Mouse (Mus musculus) 3T3-L1 (cell line): Measurements from ENCODE around the gene Fam149a.
"Not testable (repeated sequence)": the region's sequence is repeated elsewhere in the genome, so short reads cannot be mapped to it uniquely, and the experiment has no call there.

Experiments
- DNase-seq: peaks from one replicate; pipeline ENCODE4 v3.0.0-alpha.2; 2015; ENCODE audit warnings: low read depth, low spot score

The Fam149a gene

DNA sequence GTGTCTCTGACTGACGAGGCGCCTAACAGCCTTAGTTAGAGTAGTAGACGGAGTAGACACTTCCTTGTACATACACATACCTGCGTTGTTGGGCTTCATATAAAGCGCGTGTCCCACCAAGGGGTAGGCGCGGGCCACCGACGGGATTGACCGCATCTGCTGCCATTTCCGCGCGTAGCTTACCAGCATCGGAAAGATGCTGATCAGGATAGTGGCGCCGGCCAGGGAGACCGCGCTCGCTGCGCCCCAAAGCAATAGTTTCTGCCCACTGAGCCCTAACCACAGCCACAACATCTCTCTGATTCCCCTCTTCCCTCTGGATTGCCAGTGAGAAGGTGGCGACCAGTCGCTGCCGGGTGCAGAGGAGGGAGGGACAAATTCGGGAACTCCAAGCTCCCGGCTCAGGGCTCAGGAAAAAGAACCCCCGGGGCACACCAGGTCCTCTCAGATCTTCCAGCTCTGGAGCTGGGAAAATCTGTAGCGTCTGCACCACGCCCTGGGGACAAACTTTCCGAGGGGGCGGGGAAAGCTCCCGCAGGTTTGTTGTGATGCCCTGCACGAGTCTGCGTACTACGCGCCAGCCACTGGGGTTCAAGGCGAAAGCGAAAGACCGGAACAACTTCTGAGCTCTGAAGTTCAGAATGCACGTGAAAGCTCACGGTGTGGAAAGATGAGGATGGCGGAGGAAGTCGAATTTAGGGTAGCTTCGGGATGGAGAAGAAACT is 49.2 kb downstream of the Fam149a start, which contains the start of gene Cyp4v3:
TSS of gene Cyp4v3 (minus strand) at position 532 of the 725 bp plus-strand sequence.
- DNase-seq = peak; percentile 81

DNA sequence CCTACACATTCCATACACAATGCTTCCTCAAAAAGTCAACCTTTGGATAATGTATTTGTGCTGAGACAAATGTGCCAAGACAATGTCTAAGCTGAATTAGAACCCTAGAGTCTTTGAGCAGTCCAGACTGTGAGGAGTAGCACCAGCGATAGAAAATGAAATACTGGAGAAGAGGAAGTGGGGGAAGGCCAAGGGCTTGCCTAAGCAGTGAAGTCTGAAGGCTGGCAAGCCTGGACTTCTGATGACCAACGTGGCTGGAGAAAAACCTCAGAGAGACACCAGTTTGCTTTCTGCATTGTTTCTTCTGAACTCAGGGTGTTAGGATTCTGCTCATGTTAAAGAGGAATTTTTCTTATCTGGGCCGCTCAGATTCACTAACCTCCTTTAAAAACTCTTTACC is 51.2 kb downstream of the Fam149a start:
- no peak for DNase-seq

DNA sequence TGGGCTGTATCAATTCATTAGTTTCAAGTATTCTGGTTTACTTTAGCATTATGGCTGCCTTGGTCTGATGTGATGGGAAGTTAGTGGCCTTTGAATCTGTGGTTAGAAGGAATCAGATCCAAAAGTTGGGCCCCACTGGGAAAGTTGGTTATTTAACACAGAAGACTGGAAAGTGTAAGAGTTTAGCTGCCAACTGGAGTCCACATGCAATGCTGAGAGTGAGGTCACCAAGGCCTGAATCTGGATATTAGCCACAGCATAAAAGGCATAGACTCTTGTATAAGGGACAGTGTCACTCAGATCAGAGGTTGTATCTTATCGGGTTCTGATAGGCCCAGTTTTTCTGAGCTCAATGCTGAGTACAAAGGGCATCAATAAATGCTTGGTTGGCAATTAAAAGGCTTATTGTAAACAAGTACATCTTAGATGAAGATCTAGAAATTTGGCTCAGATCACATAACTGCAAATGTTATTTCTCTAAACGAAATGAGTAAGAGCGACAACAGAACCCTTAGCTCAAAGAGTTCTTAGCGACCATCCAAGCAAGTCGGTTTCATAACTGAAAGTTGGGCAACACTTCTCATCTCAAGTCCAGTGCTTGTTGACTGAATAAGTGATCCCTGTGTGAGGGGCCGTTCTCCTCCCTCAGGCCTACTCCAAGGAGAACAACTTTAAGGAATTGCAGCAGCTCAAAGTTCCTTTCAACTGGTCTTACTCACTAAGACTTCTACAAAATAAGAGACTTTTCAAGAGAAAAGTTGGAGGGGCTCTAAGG is 52.7 kb downstream of the Fam149a start:
- no peak for DNase-seq

DNA sequence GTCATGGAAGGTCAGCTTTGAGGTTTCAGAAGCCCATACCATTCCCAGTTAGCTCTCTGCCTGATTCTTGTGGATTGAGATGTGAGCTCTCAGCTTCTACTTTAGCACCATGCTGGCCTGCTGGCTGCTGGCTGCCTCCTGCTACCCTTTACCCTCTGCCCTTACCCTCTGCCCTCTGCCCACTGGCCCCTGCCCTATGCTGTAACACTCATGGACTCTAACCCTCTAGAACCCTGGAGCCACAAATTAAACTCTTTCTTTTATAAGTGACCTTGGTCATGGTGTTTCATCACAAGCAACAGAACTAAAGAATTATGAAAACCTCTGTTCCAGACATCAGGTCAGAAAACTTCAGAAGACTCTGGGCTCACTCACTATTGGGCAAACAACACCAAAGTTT is 55.0 kb downstream of the Fam149a start:
- not testable (repeated sequence) for DNase-seq

DNA sequence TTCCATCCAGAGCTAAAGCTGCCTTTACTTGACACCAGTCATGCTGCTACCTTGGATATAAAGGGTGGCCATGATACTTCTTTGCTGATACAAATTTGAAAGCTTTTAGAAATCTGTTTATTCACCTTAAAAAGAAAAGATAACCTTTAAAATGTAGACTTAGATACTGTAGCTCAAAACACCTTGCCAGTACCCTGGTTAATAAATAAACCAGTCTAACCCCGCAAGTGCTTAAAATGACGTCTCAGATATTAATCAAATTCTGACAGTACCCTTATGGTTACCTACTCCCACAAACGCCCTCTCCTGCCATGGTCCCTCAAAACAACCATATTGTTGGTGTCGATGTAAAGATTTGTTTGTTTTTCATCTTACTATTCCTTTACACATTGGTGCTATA is 57.9 kb downstream of the Fam149a start:
- DNase-seq = no peak

DNA sequence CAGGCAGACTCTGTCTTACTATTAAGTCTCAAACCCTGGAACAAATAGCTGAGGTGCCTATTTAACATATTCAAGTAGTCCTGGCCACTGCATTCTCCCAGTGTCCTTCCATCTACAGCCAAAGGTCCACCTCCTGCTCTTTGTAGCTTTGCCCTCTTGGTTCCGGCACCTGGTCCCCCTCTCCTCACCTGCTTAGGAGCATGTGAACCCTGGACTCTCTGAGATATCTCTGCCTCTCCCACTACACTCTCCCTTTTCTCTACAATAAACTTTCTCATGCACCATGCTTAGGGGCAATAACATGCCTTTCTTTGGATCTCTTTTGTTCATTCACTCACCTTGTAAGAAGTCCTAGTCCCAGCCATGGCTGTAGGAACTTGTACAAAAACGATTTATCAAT is 60.7 kb downstream of the Fam149a start:
- DNase-seq = no peak

DNA sequence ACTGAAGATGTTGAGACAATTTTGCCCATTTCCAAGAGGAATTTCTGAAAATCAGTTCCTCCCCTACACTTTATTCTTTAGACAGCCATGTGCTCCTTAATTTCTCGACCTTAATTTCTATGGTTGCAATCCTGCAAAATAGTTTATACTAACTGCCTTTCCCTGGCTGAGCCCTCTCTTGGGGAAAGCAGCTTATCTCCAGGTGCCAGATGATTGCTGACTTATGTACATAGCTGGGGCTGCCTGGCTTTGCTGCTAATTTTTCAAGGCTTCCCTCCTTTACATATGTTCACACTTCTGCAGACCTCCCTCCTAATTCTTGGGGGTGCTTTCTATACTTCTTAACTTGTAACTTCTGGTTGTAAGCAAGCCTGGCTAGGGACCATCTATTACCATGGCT is 61.2 kb downstream of the Fam149a start:
- no peak for DNase-seq

DNA sequence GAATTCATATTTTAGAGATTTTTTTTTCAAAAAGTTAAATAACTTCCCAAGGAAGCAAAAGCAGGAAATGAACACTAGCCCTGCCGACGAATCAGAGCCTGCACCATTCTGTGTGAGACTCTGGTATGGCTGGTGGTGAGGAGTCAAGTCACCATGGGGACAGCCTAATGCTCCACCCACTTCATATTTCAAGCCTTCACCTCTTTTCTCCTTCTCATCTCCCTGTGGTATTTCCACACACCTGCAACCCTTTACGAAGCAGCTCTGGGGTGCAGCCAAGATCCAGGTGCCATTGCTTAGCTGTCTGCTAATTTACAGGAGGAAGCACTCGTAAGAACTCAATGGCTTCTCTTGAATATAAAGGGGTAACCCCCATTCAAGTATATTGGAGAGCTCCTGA is 71.1 kb downstream of the Fam149a start:
- DNase-seq = no peak

DNA sequence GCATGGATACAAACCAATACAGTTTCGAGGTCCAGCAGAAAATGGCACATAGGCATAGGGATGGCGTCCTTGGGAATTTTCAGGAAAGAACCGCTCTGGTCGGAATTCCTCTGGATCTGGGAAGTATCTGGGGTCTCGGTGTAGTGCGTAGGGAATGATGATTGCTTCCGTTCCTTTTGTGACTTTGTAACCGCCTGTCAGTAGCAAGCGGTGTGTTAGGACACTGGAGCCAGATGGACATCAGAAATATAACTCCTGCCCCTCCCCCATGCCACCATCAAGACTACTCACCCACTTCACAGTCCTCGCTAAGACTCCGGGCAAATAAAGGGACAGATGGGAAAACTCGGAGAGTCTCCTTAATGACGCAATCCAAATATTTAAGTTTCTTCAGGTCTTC is 73.7 kb downstream of the Fam149a start, which contains the start of gene Gm45753:
TSS of gene Gm45753 (minus strand) at position 101 of the 400 bp plus-strand sequence.
- DNase-seq = no peak

DNA sequence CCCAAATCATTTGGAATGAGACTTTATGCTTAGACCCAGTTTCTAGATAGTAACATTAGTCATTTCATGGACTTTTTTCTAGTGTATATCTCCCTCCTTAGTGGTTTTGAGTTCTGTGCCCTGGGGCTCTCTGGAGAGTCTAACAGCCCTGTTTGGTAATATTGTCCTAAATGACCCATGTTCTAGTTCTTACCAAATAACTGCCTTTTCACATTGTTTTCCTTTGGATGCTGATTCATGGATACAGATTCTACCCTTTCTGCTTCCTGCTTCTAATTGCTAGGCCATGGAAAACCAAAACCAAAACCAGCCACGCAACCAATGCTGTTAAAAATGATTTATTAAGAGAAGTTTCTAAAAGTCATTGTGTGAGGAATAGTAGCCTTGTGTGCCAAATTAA is 76.6 kb downstream of the Fam149a start:
- DNase-seq = peak; percentile 34

DNA sequence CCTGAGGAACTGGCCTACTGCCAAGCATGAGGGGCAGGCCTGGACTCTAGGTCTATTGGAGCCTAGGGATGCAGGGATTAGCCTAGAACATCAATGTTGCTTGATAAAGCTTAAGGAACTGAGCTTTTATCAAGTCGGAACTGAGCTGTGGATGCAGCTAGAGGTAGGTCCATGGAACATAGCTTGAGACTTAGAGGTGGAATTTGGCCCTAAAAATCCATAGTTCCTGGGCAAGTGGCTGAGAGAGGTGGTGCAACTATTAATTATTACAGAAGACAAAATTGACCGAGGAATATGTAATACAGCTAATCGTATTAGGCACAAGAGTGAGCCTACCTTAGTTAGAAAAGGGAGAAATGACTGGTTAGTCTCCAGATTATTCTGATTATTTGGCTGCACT is 77.7 kb downstream of the Fam149a start:
- no peak for DNase-seq

DNA sequence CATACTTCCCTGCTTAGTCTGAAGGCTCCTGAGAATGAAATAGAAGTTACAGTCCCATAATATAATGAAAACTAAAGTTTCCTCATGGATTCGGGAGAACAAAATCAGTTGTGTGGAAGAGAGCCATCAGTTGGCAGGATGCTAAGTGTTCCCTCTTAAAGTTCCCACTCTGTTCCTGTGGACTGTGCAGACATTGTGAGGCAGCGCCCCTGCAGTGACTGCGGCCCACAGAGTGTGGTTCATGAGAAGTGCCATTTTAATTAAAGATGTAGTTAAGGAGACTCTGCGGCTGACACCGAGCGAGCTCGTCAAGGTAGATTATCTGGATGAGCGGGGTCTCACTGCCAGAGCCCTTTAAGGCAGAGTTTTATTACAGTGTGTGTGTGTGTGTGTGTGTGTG is 79.7 kb downstream of the Fam149a start:
- no peak for DNase-seq

DNA sequence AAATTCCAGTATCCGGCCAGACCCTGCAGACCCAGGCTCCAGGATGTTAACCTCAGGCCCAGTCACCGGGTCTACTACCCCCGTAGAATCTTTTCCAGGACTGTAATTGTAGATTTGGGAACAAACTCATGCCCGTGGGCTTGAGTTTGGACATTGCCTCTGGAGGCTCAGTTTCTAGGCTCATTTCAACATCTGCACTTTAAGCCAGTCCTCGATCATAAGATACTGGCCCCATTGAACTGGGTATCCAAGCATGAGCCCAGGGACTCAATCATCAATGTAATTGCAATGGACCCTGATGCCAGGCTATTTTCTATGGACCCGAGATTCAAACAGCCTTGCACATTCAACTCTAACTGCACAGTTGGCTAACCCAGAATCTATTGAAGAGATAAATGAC is 86.8 kb downstream of the Fam149a start:
- no peak for DNase-seq

DNA sequence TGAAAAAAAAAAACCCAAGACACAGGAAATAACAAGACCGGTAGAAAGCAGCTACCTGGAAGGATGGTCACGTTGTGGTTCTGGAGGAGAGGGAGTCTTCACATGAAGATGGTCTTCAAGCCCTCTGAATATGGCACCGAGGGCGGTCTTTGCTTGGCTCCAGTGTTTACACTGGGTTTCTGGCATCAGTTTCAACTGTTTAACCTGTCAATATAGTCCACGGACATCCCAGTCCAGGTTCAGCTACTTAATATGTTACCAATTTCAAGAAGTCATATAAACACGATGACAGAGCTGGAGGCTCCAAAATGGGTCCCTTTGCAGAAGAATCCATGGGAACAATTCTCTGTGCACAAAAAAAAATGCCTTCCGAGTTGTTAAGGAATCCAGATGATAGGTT is 87.4 kb downstream of the Fam149a start, which contains the start of gene Klkb1:
TSS of gene Klkb1 (minus strand) at position 173 of the 400 bp plus-strand sequence.
- DNase-seq = no peak

DNA sequence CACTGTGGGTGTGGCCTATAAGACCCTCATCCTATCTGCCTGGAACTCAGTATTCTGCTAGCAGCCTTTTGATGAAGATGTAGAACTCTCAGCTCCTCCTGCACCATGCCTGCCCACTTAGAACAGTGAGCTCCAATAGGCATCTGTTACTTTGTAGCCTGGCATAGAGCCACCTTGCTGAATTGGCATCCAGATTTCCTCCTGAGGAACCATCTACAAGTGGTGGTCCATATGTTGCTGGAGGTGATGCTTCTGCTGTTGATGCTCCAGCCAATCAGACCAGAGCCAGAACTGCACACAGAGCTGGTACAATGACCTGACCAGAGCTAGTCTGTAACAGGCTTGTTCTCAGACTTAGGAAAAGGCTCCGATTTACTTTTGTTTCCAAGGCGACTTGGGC is 90.3 kb downstream of the Fam149a start:
- DNase-seq = no peak
